Mouse (Mus musculus): ENCODE results near the gene Renbp. TPM values are rescaled to one million over a fixed set of nuclear protein-coding genes. Genes with fewer than 3 reads are reported as not detected.

The Renbp gene
- polyA plus RNA-seq (2015; fragmentation: Nextera tagmentation; extraction: Ambion mirVana): 15.2 and 16.8 TPM in 2 replicates

DNA sequence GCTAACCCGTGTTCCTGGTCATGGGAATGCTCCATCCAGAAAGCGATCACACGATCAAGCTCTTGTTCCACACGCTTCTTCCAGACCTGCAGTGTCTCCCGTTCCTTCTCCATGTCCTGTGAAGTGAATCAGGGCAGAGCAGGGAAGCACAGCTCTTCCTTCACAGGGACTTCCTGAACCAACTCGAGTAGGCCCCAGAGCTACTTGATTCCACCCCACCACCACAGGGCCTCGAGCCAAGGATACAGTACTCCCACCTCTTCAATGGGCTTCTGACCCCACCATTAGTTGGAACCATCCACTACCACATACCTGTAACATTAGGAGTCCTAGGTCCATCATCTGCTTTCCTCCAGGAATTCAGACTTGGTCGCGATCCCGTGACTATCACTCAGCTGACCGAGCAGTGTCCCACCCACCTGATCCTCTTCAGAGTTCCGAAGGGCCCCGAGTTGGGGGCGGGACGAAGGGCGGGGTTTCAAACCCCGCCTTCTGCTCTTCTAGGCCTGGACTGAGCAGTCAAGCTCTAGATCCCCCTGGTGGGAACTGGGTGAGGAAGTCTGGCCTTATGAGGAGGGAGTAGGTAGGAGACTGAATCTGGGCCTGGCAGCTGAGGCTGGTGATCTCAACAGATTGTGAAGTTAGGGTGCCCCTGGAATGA lies at the start of gene Renbp:
Renbp (minus strand) TSS at position 449 of the 661 bp plus-strand sequence.
- no peak within 1 kb of the TSS for H3K27ac ChIP-seq (ENCODE audit: low read depth, low read length)
- H3K4me2 ChIP-seq (ENCODE audit: low read length): peak within 1 kb of the TSS; percentile 23
- peak; percentile 79 for ATAC-seq
- H3K9ac ChIP-seq (ENCODE audit: low read depth, low read length): no peak within 1 kb of the TSS
- H3K27me3 ChIP-seq (replicated peaks; ENCODE audit: control insufficient read depth, insufficient read depth, low read length): no peaks in the 10 kb centered on the region
- WGBS: 46% methylated on average over 17 of the region's 17 CpGs
- no peaks in the 10 kb centered on the region for H3K4me1 ChIP-seq (ENCODE audit: control insufficient read depth, insufficient read depth, low read depth, low read length)
- no peaks in the 10 kb centered on the region for H3K36me3 ChIP-seq (ENCODE audit: control insufficient read depth, insufficient read depth, low read length)
- peak within 1 kb of the TSS; percentile 8; the same call in 1 of the 2 replicates for H3K4me3 ChIP-seq (ENCODE audit: low read length)
- H3K9me3 ChIP-seq (ENCODE audit: control insufficient read depth, low read length): no peaks in the 10 kb centered on the region

DNA sequence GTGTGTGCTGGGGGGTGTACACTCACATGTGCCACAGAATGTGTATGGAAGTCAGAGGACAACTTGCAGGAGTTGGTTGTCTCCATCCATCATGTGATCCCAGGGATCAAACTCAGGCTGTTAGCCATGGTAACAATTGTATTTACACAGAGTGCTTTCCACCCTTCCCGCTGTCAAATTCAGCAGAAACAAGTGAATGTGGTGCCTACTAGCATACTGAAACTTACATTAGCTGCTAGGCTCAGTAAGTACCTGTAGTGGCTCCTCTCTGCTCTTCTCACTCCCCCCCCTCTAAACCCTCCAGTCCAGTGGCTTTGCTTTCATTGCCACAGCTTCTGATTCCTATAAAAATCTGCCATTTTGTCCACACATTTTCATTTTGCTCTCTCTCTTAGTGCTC lies 47.1 kb upstream of the Renbp start:
- H3K9ac ChIP-seq (ENCODE audit: low read depth, low read length): no peak overlapping the region
- H3K4me2 ChIP-seq (ENCODE audit: low read length): no peak overlapping the region
- no peak for ATAC-seq
- H3K27ac ChIP-seq (ENCODE audit: low read depth, low read length): no peak overlapping the region
- H3K36me3 ChIP-seq (ENCODE audit: control insufficient read depth, insufficient read depth, low read length): no peaks in the 10 kb centered on the region
- H3K9me3 ChIP-seq (ENCODE audit: control insufficient read depth, low read length): no peaks in the 10 kb centered on the region
- H3K4me1 ChIP-seq (ENCODE audit: control insufficient read depth, insufficient read depth, low read depth, low read length): no peaks in the 10 kb centered on the region
- H3K4me3 ChIP-seq (ENCODE audit: low read length): no peak overlapping the region
- H3K27me3 ChIP-seq (replicated peaks; ENCODE audit: control insufficient read depth, insufficient read depth, low read length): no peaks in the 10 kb centered on the region
- WGBS: 60% methylated on average over 1 of the region's 1 CpGs

- 100% methylated on average over 2 of the region's 2 CpGs for WGBS
- Histone ChIP-seq H3K27me3 (replicated peaks; ENCODE audit: control insufficient read depth, insufficient read depth, low read length) (no peaks in the 10 kb centered on the region), H3K4me2 (ENCODE audit: low read length) (no peak overlapping the region), H3K9ac (ENCODE audit: low read depth, low read length) (no peak overlapping the region), H3K9me3 (ENCODE audit: control insufficient read depth, low read length) (no peaks in the 10 kb centered on the region), H3K36me3 (ENCODE audit: control insufficient read depth, insufficient read depth, low read length) (no peaks in the 10 kb centered on the region), H3K4me3 (ENCODE audit: low read length) (no peak overlapping the region), H3K27ac (ENCODE audit: low read depth, low read length) (no peak overlapping the region), H3K4me1 (ENCODE audit: control insufficient read depth, insufficient read depth, low read depth, low read length) (no peaks in the 10 kb centered on the region)
- ATAC-seq: no peak
These were observed 45.6 kb upstream of the Renbp start for GRCm38 (mm10) chrX:73976283-73976682.

- 81% methylated on average over 4 of the region's 4 CpGs for whole genome bisulfite sequencing
These were observed 42.1 kb upstream of the Renbp start for GRCm38 (mm10) chrX:73972774-73973173.

DNA sequence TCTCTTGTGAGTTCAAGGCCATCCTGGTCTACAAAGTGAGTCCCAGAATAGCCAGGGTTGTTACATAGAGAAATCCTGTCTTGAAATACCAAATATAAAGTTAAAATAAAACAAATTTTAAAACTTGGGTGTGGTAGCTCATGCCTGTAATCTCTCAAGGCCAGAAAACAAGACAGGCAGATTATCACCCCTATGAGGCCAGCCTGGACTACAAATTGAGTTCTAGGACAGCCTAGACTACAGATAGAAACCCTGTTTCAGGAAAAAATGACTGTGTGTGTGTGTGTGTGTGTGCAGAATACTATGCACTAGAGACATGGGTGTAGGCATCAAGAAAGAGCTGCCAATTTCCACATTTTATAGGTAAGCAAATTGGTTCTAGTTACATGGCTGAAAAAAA lies 40.1 kb upstream of the Renbp start:
- no peak for ATAC-seq
- H3K27ac ChIP-seq (ENCODE audit: low read depth, low read length): no peak overlapping the region
- H3K4me1 ChIP-seq (ENCODE audit: control insufficient read depth, insufficient read depth, low read depth, low read length): no peaks in the 10 kb centered on the region

More at GRCm38 (mm10) chrX:73972774-73973173, 42.1 kb upstream of the Renbp start:
- Histone ChIP-seq H3K9me3 (ENCODE audit: control insufficient read depth, low read length) (no peaks in the 10 kb centered on the region), H3K4me2 (ENCODE audit: low read length) (no peak overlapping the region), H3K4me3 (ENCODE audit: low read length) (no peak overlapping the region), H3K4me1 (ENCODE audit: control insufficient read depth, insufficient read depth, low read depth, low read length) (no peaks in the 10 kb centered on the region), H3K36me3 (ENCODE audit: control insufficient read depth, insufficient read depth, low read length) (no peaks in the 10 kb centered on the region), H3K9ac (ENCODE audit: low read depth, low read length) (no peak overlapping the region), H3K27ac (ENCODE audit: low read depth, low read length) (no peak overlapping the region), H3K27me3 (replicated peaks; ENCODE audit: control insufficient read depth, insufficient read depth, low read length) (no peaks in the 10 kb centered on the region)
- ATAC-seq: no peak

DNA sequence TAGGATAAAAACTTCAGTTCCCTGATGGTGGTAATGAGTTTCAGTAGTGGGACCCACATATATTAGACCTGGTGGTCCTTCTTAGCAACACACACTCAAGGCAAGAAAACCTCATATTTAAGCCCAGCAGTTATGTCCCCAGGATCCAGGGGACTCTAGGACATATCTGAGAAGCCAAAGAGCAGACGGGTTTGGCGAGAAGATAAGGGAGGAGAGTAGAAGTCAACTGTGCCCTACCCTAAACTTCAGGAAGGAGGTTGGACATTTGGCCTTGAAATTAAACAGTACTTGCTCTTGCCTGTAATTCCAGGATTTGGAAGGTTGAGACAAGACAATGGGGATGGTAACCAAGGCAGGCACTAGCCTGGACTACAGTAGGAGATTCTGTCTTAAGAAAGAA lies 39.1 kb upstream of the Renbp start:
- no peaks in the 10 kb centered on the region for H3K27me3 ChIP-seq (replicated peaks; ENCODE audit: control insufficient read depth, insufficient read depth, low read length)
- 92% methylated on average over 2 of the region's 2 CpGs for WGBS
- H3K9me3 ChIP-seq (ENCODE audit: control insufficient read depth, low read length): no peaks in the 10 kb centered on the region; the same call in 1 of the 2 replicates
- H3K4me3 ChIP-seq (ENCODE audit: low read length): no peak overlapping the region
- H3K4me2 ChIP-seq (ENCODE audit: low read length): no peak overlapping the region
- no peak overlapping the region for H3K9ac ChIP-seq (ENCODE audit: low read depth, low read length)
- H3K4me1 ChIP-seq (ENCODE audit: control insufficient read depth, insufficient read depth, low read depth, low read length): peaks cover under 1% of the 10 kb centered on the region; the same call in 1 of the 2 replicates
- H3K27ac ChIP-seq (ENCODE audit: low read depth, low read length): no peak overlapping the region
- H3K36me3 ChIP-seq (ENCODE audit: control insufficient read depth, insufficient read depth, low read length): no peaks in the 10 kb centered on the region
- ATAC-seq: no peak

More for the DNA sequence above, 40.1 kb upstream of the Renbp start:
- H3K4me3 ChIP-seq (ENCODE audit: low read length): no peak overlapping the region
- no peaks in the 10 kb centered on the region for H3K27me3 ChIP-seq (replicated peaks; ENCODE audit: control insufficient read depth, insufficient read depth, low read length)
- no peaks in the 10 kb centered on the region for H3K36me3 ChIP-seq (ENCODE audit: control insufficient read depth, insufficient read depth, low read length)
- no peak overlapping the region for H3K4me2 ChIP-seq (ENCODE audit: low read length)
- no peaks in the 10 kb centered on the region; the same call in 1 of the 2 replicates for H3K9me3 ChIP-seq (ENCODE audit: control insufficient read depth, low read length)
- H3K9ac ChIP-seq (ENCODE audit: low read depth, low read length): no peak overlapping the region

DNA sequence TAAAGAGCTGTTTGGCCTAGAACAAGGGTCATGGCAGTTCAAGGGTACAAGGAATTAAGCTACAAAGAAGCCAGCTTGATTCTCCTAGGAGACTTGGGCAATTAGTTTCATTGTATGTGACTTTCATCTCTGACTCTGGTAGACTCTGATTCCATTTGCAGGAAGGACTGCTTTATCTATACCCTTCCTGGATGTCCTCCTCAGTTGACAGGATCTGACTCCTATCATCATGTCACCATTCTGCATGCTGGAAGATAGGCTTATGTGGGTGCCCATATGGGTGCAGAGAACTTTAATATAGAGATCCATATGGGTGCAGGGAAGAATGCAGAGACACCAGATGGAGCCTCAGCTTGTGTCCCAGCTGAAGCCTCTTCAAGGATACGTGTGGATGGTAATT lies 38.5 kb upstream of the Renbp start:
- Histone ChIP-seq H3K9me3 (ENCODE audit: control insufficient read depth, low read length) (no peaks in the 10 kb centered on the region; the same call in 1 of the 2 replicates), H3K27ac (ENCODE audit: low read depth, low read length) (no peak overlapping the region; the same call in 1 of the 2 replicates), H3K36me3 (ENCODE audit: control insufficient read depth, insufficient read depth, low read length) (no peaks in the 10 kb centered on the region), H3K9ac (ENCODE audit: low read depth, low read length) (no peak overlapping the region), H3K4me3 (ENCODE audit: low read length) (no peak overlapping the region), H3K27me3 (replicated peaks; ENCODE audit: control insufficient read depth, insufficient read depth, low read length) (no peaks in the 10 kb centered on the region), H3K4me2 (ENCODE audit: low read length) (no peak overlapping the region), H3K4me1 (ENCODE audit: control insufficient read depth, insufficient read depth, low read depth, low read length) (peaks cover 6% of the 10 kb centered on the region)
- 77% methylated on average over 1 of the region's 1 CpGs for WGBS
- ATAC-seq: no peak

DNA sequence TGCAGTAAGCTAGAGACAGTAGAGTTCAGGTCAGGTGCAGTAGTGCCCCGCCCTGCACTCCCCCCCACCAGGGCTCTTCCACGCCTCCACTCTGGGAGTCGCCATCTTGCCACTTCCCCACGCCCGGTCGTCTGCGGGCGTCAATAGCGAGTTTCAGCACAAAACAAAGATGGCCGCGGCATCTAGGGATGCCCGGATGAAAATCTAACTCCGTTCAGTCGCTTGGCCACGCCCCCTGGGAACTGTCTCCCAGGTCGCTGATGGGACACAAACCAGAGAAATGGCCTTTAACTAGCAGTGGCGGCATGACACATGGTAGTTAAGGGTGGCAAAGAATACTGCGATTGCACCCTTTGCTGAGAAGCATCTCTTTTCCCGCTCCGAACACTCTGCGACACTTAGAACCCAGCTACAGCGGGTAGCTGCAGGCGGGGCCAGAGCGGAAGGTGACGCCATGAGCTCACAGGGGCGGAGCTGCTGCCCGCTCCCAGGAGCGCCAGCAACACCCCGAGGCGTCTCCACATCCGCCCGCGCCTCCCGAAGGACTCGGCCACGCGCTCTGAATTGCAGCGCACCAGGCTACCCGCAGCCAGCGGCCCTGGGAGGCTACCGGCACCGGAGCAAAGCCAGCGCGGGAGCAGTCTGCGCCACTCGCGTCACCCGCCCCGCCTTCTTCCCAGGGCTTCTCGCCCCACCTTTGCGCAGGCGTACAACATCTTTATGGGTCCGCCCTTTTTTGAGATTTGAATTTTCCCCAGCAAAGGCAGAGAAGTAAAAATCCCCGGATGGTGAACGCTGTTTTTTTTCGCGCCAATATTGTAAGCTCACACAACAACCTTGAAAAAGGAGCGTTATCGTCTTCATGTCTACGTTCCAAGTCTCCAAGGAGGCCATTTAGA lies 36.8 kb upstream of the Renbp start:
- peak overlapping the region; percentile 71 for H3K9ac ChIP-seq (ENCODE audit: low read depth, low read length)
- peak overlapping the region; percentile 98 for H3K27ac ChIP-seq (ENCODE audit: low read depth, low read length)
- WGBS: 18% methylated on average over 44 of the region's 60 CpGs
- H3K4me3 ChIP-seq (ENCODE audit: low read length): peak overlapping the region; percentile 63
- peak; percentile 88 for ATAC-seq
- H3K27me3 ChIP-seq (replicated peaks; ENCODE audit: control insufficient read depth, insufficient read depth, low read length): no peaks in the 10 kb centered on the region
- H3K4me2 ChIP-seq (ENCODE audit: low read length): peak overlapping the region; percentile 54
- H3K9me3 ChIP-seq (ENCODE audit: control insufficient read depth, low read length): no peaks in the 10 kb centered on the region; the same call in 1 of the 2 replicates
- peaks cover 22% of the 10 kb centered on the region for H3K4me1 ChIP-seq (ENCODE audit: control insufficient read depth, insufficient read depth, low read depth, low read length)
- H3K36me3 ChIP-seq (ENCODE audit: control insufficient read depth, insufficient read depth, low read length): no peaks in the 10 kb centered on the region

Measured in hindbrain, embryonic 16.5 days (tissue).